Mouse (Mus musculus) olfactory bulb, adult 2 months (tissue): Measurements from ENCODE around the gene Slc24a4. TPM values are rescaled to one million over a fixed set of nuclear protein-coding genes. Genes with fewer than 3 reads are reported as not detected.

Source experiments
- H3K27ac ChIP-seq: fragments of 200-500 bp; 2 replicates; pipeline ENCODE4 v1.5.1; 2012; ENCODE audit warnings: low read depth, low read length; ENCODE audit not compliant: insufficient read depth
- H3K4me1 ChIP-seq: fragments of 200-500 bp; 2 replicates; pipeline ENCODE4 v1.6.1; 2012; ENCODE audit warnings: low read length; ENCODE audit not compliant: control insufficient read depth, insufficient read depth
- H3K4me3 ChIP-seq: fragments of 200-500 bp; 2 replicates; pipeline ENCODE4 v1.5.1; 2012; ENCODE audit warnings: mild to moderate bottlenecking, low read depth, low read length, moderate library complexity; ENCODE audit not compliant: insufficient read depth
- CTCF ChIP-seq: fragments of 200-500 bp; IDR thresholded peaks from 2 replicates; pipeline ENCODE4 v1.5.1; 2012; ENCODE audit warnings: low read depth, mild to moderate bottlenecking, low read length, moderate library complexity; ENCODE audit not compliant: insufficient read depth
- POLR2A ChIP-seq: fragments of 200-500 bp; IDR thresholded peaks from 2 replicates; pipeline ENCODE4 v1.6.1; 2012; ENCODE audit warnings: mild to moderate bottlenecking, low read depth, low read length, moderate library complexity; ENCODE audit not compliant: insufficient read depth
- WGBS: fragments of 180-500 bp; shearing (Covaris S2); methylation state at CpG from one replicate; pipeline ENCODE4 v1.1.7; 2018; 5-methylcytosine and 5-hydroxymethylcytosine counted together
- polyA plus RNA-seq: library from polyadenylated mRNA; stranded (reverse); fragments of >200 nt; gene quantifications from 2 replicates; pipeline ENCODE4 v1.2.4, GENCODE M21; 2012; ENCODE audit warnings: low replicate concordance; ENCODE audit not compliant: missing spikeins, insufficient read depth, insufficient read length

The Slc24a4 gene
- polyA plus RNA-seq, 1 experiment: not detected

DNA sequence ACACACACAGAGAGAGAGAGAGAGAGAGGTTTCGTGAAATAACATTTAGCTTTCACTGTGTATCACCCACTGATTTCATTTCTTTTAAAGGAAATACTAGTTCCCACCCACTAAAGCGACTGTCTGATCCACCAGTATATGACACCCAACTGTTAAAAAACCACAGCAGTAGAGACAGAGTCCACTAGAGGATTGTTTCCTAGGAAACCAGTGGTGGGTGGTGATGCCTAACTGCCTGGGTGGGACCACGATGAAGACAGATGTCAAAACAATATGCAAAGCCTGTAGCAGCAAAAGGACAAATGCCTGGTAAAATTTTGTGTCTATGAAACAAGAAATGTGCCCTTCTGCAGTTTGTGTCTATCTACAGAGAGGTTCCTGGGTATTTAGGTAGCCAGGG lies 122.5 kb downstream of the Slc24a4 start:
- Histone ChIP-seq H3K4me3 (no peak overlapping the region), H3K27ac (no peak overlapping the region), H3K4me1 (peaks cover 3% of the 10 kb centered on the region)
- TF ChIP-seq POLR2A (no peak), CTCF (no peak)
- WGBS: 52% methylated on average over 3 of the region's 3 CpGs

DNA sequence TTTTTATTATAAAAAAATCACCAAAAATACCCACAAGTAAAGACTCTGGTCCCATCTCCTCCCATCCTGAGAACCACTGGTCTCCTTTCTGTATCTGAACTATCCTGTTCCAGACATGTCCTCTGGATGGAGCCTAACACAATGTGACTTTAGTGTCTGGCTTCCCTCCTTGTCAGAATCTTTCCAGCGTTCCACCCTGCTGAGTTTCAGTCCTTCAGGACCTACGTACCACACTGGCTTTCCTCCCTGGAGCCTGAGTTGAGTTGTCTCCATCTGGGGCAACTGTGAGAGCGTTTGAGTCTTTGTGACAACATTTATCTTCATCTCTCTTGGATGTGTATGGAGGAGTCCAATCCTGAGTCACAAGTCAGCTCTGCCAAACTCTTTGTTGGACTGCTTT lies 123.5 kb downstream of the Slc24a4 start:
- WGBS: 72% methylated on average over 3 of the region's 3 CpGs
- no peak overlapping the region for H3K4me3 ChIP-seq
- no peak for TF ChIP-seq POLR2A
- no peak for TF ChIP-seq CTCF
- no peak overlapping the region for H3K27ac ChIP-seq
- peaks cover 3% of the 10 kb centered on the region for H3K4me1 ChIP-seq

DNA sequence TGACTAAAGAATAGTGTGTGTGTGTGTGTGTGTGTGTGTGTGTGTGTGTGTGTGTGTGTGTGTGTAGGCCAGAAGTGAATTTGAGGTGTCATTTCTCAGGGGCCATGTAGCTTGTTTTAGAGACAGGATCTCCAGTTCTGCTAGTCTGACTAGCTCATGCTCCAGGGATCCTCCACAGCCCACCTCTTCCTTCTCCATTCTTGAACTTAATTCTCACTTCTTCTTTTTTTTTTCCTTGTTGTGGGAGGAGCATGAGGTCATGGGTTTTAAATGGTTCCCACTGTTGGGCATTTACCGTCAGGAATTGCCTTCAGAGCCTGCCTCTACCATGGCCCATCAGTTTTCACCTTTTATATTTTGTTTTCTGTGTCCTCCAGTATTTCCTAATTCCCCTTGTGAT lies 124.0 kb downstream of the Slc24a4 start:
- WGBS: 76% methylated on average over 1 of the region's 1 CpGs
- TF ChIP-seq CTCF (no peak), POLR2A (no peak)
- Histone ChIP-seq H3K27ac (no peak overlapping the region), H3K4me1 (peaks cover 3% of the 10 kb centered on the region), H3K4me3 (no peak overlapping the region)

DNA sequence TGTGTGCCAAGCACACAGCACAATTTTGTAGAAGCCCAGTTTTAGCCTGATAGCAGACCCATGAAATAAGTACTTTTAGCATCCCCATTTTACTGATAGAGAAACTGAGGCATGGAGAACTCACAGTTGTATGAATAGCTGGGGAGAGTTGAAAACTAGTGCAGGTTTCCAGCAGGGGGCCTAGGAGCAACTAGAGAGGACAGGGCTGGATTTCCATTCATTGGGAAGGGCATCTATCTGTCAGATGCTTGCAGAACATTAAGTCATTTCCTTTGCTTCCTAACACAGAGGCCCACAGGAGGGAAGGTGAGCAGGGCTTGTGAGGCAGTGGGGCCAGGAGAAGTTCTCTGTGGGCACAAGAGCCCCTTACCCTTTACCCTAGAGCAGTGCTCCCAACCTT lies 126.5 kb downstream of the Slc24a4 start:
- Histone ChIP-seq H3K4me3 (no peak overlapping the region), H3K4me1 (peaks cover 3% of the 10 kb centered on the region), H3K27ac (no peak overlapping the region)
- TF ChIP-seq CTCF: no peak
- no peak for TF ChIP-seq POLR2A

DNA sequence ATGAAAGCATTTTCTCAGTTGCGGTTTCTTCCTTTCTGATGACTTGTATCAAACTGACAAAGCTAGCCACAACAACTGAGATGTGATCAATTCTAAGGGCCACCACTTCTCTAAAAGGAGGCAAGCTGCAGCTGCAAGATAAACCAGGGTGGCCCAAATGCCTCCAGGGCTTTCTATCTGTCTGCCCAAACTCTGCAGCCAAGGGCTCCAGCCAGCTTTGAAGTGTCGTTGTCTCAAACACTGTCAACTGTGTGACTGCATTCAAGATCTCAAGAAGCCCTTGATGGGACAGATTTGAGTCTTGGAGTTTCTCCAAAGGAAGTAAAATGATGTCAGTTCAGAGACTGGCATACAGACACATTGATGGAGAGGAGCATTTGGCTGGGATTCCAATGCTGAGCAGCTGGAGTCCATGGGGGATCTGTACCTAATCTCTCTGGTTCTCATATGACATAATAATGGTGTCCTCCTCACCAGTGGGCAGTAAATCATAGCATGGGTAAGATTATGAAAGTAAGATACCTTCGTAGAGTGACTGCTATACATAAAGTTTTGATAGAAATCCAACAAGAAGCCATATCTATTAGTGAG lies 130.1 kb downstream of the Slc24a4 start:
- no peak for TF ChIP-seq POLR2A
- H3K4me3 ChIP-seq: no peak overlapping the region
- H3K4me1 ChIP-seq: no peaks in the 10 kb centered on the region
- WGBS: 86% methylated on average over 3 of the region's 3 CpGs
- H3K27ac ChIP-seq: no peak overlapping the region

DNA sequence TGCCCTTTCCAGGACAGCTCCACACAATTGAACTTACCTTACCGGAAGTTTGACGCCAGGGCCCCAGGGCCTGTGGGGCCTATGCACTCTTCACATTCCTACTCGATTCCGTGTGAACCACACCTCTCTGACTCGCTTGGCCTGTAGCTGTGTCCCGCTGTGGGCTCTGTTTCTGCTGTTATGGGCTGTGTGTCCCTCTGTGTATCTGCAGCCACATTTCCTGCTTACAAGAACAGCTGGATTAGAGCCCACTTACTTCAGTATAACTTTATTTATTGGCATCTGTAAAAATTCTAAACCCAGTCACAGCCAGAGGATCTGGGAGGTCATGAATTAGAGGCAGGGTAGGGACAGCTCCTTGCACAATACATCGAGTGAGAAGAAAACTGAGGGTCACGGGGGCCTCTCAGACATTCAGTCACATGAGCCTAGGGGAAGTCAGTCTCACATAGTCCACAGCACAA lies 133.4 kb downstream of the Slc24a4 start:
- H3K4me3 ChIP-seq: no peak overlapping the region
- no peak overlapping the region for H3K27ac ChIP-seq
- no peak for TF ChIP-seq CTCF
- no peak for TF ChIP-seq POLR2A
- WGBS: 85% methylated on average over 8 of the region's 8 CpGs
- no peaks in the 10 kb centered on the region for H3K4me1 ChIP-seq

DNA sequence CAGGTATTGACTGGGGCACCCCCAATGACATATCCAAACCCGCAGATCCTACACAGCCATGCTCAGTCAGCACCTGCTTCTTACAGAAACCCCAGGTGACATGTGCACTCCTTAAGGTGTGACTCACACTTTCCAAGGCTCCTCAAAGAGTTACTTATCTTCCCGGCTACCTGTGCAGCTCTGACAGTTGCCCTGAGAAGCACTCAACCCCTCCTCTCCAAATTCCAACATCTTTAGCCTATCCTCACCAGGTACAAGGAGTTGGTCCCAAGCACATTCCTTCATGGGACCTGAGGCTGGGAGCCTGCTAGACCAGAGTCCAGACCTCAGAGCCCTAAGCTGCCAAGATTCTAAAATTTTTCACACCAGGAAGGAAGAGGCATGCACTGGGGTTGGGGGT lies 134.3 kb downstream of the Slc24a4 start:
- no peak overlapping the region for H3K4me3 ChIP-seq
- TF ChIP-seq CTCF (no peak), POLR2A (no peak)
- WGBS: 99% methylated on average over 2 of the region's 2 CpGs
- no peaks in the 10 kb centered on the region for H3K4me1 ChIP-seq
- H3K27ac ChIP-seq: no peak overlapping the region

DNA sequence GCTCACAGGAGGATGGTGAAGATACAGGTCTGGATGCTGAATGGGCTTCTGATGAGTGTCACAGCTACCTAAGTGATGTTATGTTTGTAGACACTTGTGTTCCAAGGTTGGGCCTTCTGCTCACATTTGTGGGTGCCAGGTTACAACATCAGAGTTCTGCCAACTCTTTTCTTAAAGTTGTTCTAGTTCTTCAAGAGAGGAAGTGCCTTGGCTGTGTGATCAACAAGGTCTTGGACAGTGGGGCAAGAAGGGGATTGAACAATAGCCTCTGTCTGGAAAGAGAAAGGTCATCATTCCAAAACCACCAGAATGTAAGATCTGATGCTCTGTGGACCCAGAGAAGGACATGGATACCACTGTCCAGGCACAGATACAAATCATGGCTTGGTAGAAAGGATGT lies 134.7 kb downstream of the Slc24a4 start:
- TF ChIP-seq POLR2A (no peak), CTCF (no peak)
- H3K27ac ChIP-seq: no peak overlapping the region
- no peaks in the 10 kb centered on the region for H3K4me1 ChIP-seq
- H3K4me3 ChIP-seq: no peak overlapping the region

DNA sequence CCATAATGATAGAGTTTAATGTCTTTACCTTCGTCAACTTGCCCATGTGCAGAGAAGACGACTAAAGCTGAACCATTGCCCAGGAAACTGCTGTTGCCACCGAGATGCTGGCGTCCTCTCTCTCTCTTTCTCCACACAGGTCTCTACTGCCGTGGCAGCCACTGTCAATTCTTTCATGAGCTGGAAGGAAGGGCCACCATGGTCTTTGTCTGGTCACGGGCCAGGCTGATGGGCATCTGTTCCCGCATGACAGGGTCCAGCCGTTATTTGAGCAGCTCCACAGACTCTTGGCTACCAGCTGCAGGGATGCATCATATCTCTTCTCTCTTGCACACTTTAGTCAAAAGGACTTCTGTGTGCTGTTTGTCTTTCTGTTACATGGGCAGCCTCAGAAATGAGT lies 137.9 kb downstream of the Slc24a4 start:
- WGBS: 93% methylated on average over 8 of the region's 8 CpGs
- no peak overlapping the region for H3K4me3 ChIP-seq
- H3K4me1 ChIP-seq: peaks cover 3% of the 10 kb centered on the region
- TF ChIP-seq POLR2A (no peak), CTCF (no peak)
- H3K27ac ChIP-seq: no peak overlapping the region

DNA sequence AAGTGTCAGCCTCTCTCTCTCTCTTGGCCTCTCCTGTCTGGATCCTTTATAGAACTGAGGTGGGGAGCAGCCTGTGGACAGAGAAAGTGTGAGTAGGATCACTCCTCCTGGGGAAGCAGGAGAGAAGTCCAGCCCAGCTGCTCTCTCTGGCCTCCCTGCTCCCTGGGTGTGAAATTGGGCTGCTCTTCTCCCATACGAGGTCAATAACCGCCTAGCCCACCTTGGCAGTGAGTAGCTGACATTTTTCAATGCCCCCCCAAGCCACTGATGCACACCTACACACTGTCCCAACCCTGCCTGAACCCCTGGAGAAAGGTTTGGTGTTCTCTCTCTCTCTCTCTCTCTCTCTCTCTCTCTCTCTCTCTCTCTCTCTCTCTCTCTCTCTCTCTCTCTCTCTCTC lies 140.6 kb downstream of the Slc24a4 start:
- H3K4me3 ChIP-seq: no peak overlapping the region
- no peak for TF ChIP-seq POLR2A
- TF ChIP-seq CTCF: no peak
- WGBS: 65% methylated on average over 2 of the region's 2 CpGs
- no peak overlapping the region for H3K27ac ChIP-seq
- H3K4me1 ChIP-seq: peaks cover 3% of the 10 kb centered on the region
